ENCODE assay signal across 8 mouse cellular contexts in genomic region chr17:75307070-75308011, GRCm38 (mm10).
A peak's percentile ranks its signal among the peaks of the same experiment; 100 is the strongest.
DNase-seq lines count a peak whose midpoint lies in the region; ATAC-seq and TF ChIP-seq lines count a peak whose summit lies in the region.

No protein-coding gene starts in this region.

- no peak for TF ChIP-seq POLR2A in small intestine, adult 2 months (IDR thresholded peaks at IDR 0.05; ENCODE audit: low read depth, low read length)

- H3K9me3 ChIP-seq in midbrain, embryonic 10.5 days (replicated peaks) = no peaks in the 10 kb centered on the region
- H3K9me3 ChIP-seq in midbrain, embryonic 15.5 days = no peaks in the 10 kb centered on the region

- peak overlapping the region; percentile 61 for H3K27ac ChIP-seq in midbrain, embryonic 10.5 days (replicated peaks)
- no peak overlapping the region for H3K27ac ChIP-seq in midbrain, embryonic 15.5 days
- H3K27ac ChIP-seq in small intestine, adult 2 months (ENCODE audit: insufficient read depth, low read depth, low read length) = peak overlapping the region; percentile 60; the same call in 1 of the 2 replicates

- H3K9ac ChIP-seq in midbrain, embryonic 15.5 days = no peak overlapping the region

- DNase-seq in frontal cortex, postnatal 14 days (ENCODE audit: low spot score in 2 of 2) = no peak
- DNase-seq in midbrain, embryonic 10.5 days (ENCODE audit: low spot score) = no peak
- DNase-seq in large intestine, adult 2 months (ENCODE audit: low read depth, low spot score) = peak; percentile 32
- DNase-seq in layer of hippocampus, adult 18-20 months (ENCODE audit: low spot score in 2 of 2) = no peak

- TF ChIP-seq CTCF in small intestine, adult 2 months (IDR thresholded peaks at IDR 0.05; ENCODE audit: extremely low read depth, insufficient read length, insufficient replicate concordance, low read depth, low read length) = no peak

- peak; percentile 62; the same call in 1 of the 2 replicates for ATAC-seq in frontal cortex, adult (ENCODE audit: low TSS enrichment)
- no peak for ATAC-seq in midbrain, embryonic 15.5 days (replicated peaks)
- no peak for ATAC-seq in cerebellum, adult (ENCODE audit: insufficient number of reproducible peaks, low FRiP score, low TSS enrichment)

- H3K4me3 ChIP-seq in midbrain, embryonic 10.5 days = no peak overlapping the region
- no peak overlapping the region for H3K4me3 ChIP-seq in midbrain, embryonic 15.5 days
- H3K4me3 ChIP-seq in small intestine, adult 2 months (ENCODE audit: low read depth, low read length) = no peak overlapping the region

- H3K27me3 ChIP-seq in midbrain, embryonic 10.5 days (ENCODE audit: low read depth, poor library complexity, severe bottlenecking) = no peaks in the 10 kb centered on the region
- H3K27me3 ChIP-seq in midbrain, embryonic 15.5 days (replicated peaks) = no peaks in the 10 kb centered on the region
- H3K27me3 ChIP-seq in small intestine, adult 2 months (ENCODE audit: control insufficient read depth, insufficient read depth, low read length) = no peaks in the 10 kb centered on the region

- 62% methylated on average over 18 of the region's 18 CpGs for WGBS in midbrain, embryonic 10.5 days
- 56% methylated on average over 18 of the region's 18 CpGs for WGBS in midbrain, embryonic 15.5 days
- WGBS in large intestine, adult 2 months = 25% methylated on average over 18 of the region's 18 CpGs
- 37% methylated on average over 18 of the region's 18 CpGs for WGBS in small intestine, adult 2 months

- H3K4me1 ChIP-seq in midbrain, embryonic 10.5 days = peaks cover 4% of the 10 kb centered on the region; the same call in 1 of the 2 replicates
- H3K4me1 ChIP-seq in midbrain, embryonic 15.5 days = no peaks in the 10 kb centered on the region
- H3K4me1 ChIP-seq in small intestine, adult 2 months (ENCODE audit: control insufficient read depth, insufficient read depth, insufficient read length, low read length) = no peaks in the 10 kb centered on the region

- no peaks in the 10 kb centered on the region for H3K36me3 ChIP-seq in midbrain, embryonic 10.5 days
- H3K36me3 ChIP-seq in midbrain, embryonic 15.5 days (replicated peaks) = no peaks in the 10 kb centered on the region
- H3K36me3 ChIP-seq in small intestine, adult 2 months (ENCODE audit: control insufficient read depth, insufficient read depth, low read length) = no peaks in the 10 kb centered on the region

- H3K4me2 ChIP-seq in midbrain, embryonic 15.5 days = no peak overlapping the region
